Mouse (Mus musculus): Measurements from ENCODE around the gene Gprc5a.

GRCm38 (mm10) chr6:135076202-135076601, 10.8 kb downstream of the Gprc5a start:
- TF ChIP-seq MAZ (IDR thresholded peaks at IDR 0.05; ENCODE audit: low read depth, low read length) (no peak), CTCF (conservative IDR thresholded peaks at IDR 0.05 in 1 of 2, IDR thresholded peaks at IDR 0.05 in 1 of 2; ENCODE audit: low read depth in 2 of 2, low read length in 2 of 2) (no peak), CHD1 (IDR thresholded peaks at IDR 0.05; ENCODE audit: low read depth, low read length) (no peak), ZNF384 (IDR thresholded peaks at IDR 0.05; ENCODE audit: low read depth, low read length) (no peak), MAX (IDR thresholded peaks at IDR 0.05; ENCODE audit: low read length) (no peak), POLR2A (IDR thresholded peaks at IDR 0.05; ENCODE audit: low read depth, low read length) (no peak)
